Comparison of ENCODE assay signal across 8 mouse cellular contexts in the genomic region with DNA sequence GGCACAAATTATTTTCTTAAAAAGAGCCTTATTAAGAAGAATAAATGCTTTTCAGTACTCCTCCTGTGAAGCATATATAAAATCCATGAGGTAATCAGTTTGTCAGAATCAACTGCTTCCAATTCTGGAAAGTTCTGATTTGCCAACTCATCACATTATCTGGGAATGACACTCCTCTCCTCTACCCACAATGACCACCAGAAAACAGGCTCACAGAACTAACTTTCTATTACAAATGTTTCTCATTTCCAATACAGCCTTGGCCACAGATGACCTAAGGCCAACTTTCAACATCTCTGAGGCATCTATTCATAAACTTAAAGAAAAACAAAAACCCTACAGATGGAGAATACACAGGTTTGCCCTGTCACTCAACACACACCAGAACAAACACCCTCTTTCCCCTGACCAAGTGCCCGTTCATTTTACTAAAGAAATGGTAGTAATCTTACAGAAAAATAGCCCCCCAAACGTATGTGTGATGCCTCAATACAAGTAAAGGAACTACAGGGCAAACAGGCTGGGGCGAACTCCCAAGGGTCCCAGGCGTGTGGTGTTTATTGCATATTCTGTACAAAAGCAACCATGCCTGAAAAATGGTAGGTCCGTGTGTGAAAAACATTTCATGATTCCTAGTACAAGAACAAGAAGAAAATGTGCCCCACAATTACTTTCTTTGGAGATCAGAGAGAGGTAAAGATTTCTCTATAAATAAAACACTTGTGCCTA. TPM values are rescaled to one million over a fixed set of nuclear protein-coding genes. Genes with fewer than 3 reads are reported as not detected.
DNase-seq lines count a peak whose midpoint lies in the region; ATAC-seq lines count a peak whose summit lies in the region.

No protein-coding gene starts in this region.

- peak overlapping the region; percentile 64 for H3K9ac ChIP-seq in forebrain, embryonic 16.5 days (replicated peaks; ENCODE audit: low read depth, low read length)
- no peak overlapping the region for H3K9ac ChIP-seq in liver, embryonic 15.5 days

- H3K4me3 ChIP-seq in forebrain, embryonic 16.5 days (replicated peaks; ENCODE audit: low read length): peak overlapping the region; percentile 49
- H3K4me3 ChIP-seq in liver, embryonic 15.5 days (replicated peaks): peak overlapping the region; percentile 15

- ATAC-seq in forebrain, embryonic 16.5 days: no peak
- ATAC-seq in liver, embryonic 15.5 days (ENCODE audit: insufficient read depth): no peak

- no peaks in the 10 kb centered on the region for H3K36me3 ChIP-seq in forebrain, embryonic 16.5 days (ENCODE audit: control insufficient read depth, insufficient read depth)
- peaks cover 7% of the 10 kb centered on the region; the same call in 1 of the 2 replicates for H3K36me3 ChIP-seq in liver, embryonic 15.5 days (replicated peaks)

- intact Hi-C loops in left cerebral cortex, postnatal 10 days (cut with DNase I): loop anchor here (10.0 kb wide), 1 partner anchor 691 kb away; no protein-coding TSS in a partner anchor

- WGBS in forebrain, embryonic 16.5 days: 5% methylated on average over 5 of the region's 5 CpGs
- WGBS in liver, embryonic 15.5 days (ENCODE audit: insufficient replicate concordance): 41% methylated on average over 5 of the region's 5 CpGs

- no peaks in the 10 kb centered on the region for H3K9me3 ChIP-seq in forebrain, embryonic 16.5 days (ENCODE audit: control insufficient read depth, low read length)
- H3K9me3 ChIP-seq in liver, embryonic 15.5 days (replicated peaks): no peaks in the 10 kb centered on the region

- peak overlapping the region; percentile 85 for H3K4me2 ChIP-seq in forebrain, embryonic 16.5 days (ENCODE audit: low read length)
- H3K4me2 ChIP-seq in liver, embryonic 15.5 days: peak overlapping the region; percentile 42

- H3K27ac ChIP-seq in forebrain, embryonic 16.5 days (ENCODE audit: low read length): peak overlapping the region; percentile 54
- no peak overlapping the region for H3K27ac ChIP-seq in liver, embryonic 15.5 days (replicated peaks)

- peak; percentile 4 for DNase-seq in embryo, embryonic 10 days (ENCODE audit: low spot score)
- DNase-seq in embryo, embryonic 11 days: no peak
- DNase-seq in 3T3-L1 (ENCODE audit: low read depth, low spot score): peak; percentile 80
- no peak for DNase-seq in thymus, postnatal 10 days (ENCODE audit: low spot score in 2 of 2)
- no peak for DNase-seq in frontal cortex, postnatal 36 days (ENCODE audit: low spot score in 2 of 2)
- DNase-seq in left cerebral cortex, postnatal 10 days (ENCODE audit: extremely low spot score in 1 of 2, low spot score in 2 of 2): no peak

- no peaks in the 10 kb centered on the region for H3K27me3 ChIP-seq in forebrain, embryonic 16.5 days (replicated peaks; ENCODE audit: control insufficient read depth, insufficient read depth, low read length)
- peaks cover 49% of the 10 kb centered on the region for H3K27me3 ChIP-seq in liver, embryonic 15.5 days

- peaks cover 58% of the 10 kb centered on the region for H3K4me1 ChIP-seq in forebrain, embryonic 16.5 days (replicated peaks; ENCODE audit: control insufficient read depth, insufficient read depth, low read length)
- peaks cover 26% of the 10 kb centered on the region for H3K4me1 ChIP-seq in liver, embryonic 15.5 days (replicated peaks)

RNA-seq across cellular contexts. Expression of a gene that starts 5.6 kb away (rescaled TPM):
- polyA plus RNA-seq in forebrain, embryonic 16.5 days (2015; fragmentation: Nextera tagmentation; extraction: Ambion mirVana): 9.2 and 11.0 TPM in 2 replicates
- 1.1 and 1.2 TPM in 2 replicates for polyA plus RNA-seq in liver, embryonic 15.5 days (2015; fragmentation: Nextera tagmentation; extraction: Ambion mirVana)
- 10 to 100 TPM; 21.6 to 22.9 TPM for total RNA-seq in left cerebral cortex, postnatal 10 days (2021)

RNA-seq across cellular contexts. Expression of a gene that starts 30.6 kb away (rescaled TPM):
- polyA plus RNA-seq in forebrain, embryonic 16.5 days (2015; fragmentation: Nextera tagmentation; extraction: Ambion mirVana): 4.6 and 5.8 TPM in 2 replicates
- polyA plus RNA-seq in liver, embryonic 15.5 days (2015; fragmentation: Nextera tagmentation; extraction: Ambion mirVana): 8.6 and 9.2 TPM in 2 replicates
- total RNA-seq in left cerebral cortex, postnatal 10 days (2021): 1 to 10 TPM; 4.9 to 5.1 TPM

RNA-seq across cellular contexts. Expression of a gene that starts 52.7 kb away (rescaled TPM):
- 30.1 and 34.5 TPM in 2 replicates for polyA plus RNA-seq in forebrain, embryonic 16.5 days (2015; fragmentation: Nextera tagmentation; extraction: Ambion mirVana)
- polyA plus RNA-seq in liver, embryonic 15.5 days (2015; fragmentation: Nextera tagmentation; extraction: Ambion mirVana): 3.2 and 4.9 TPM in 2 replicates
- not detected for total RNA-seq in left cerebral cortex, postnatal 10 days (2021)

Comparison
In these comparisons a context has a peak if more than half of its experiments do, and no peak if none do; other contexts are left out.
1. DNase-seq: peak in embryo, embryonic 10 days (single experiment) and 3T3-L1 (single experiment); none in embryo, embryonic 11 days (single experiment), thymus, postnatal 10 days (0 of 2), frontal cortex, postnatal 36 days (0 of 2) and left cerebral cortex, postnatal 10 days (0 of 2).